Mouse (Mus musculus) gastrocnemius, postnatal 25 days (tissue): Measurements from ENCODE around the gene Rpgrip1. TPM values are rescaled to one million over a fixed set of nuclear protein-coding genes. Genes with fewer than 3 reads are reported as not detected.

Source experiments
- DNase-seq: peaks from one replicate; pipeline ENCODE4 v3.0.0; 2022
- total RNA-seq, 2 experiments: library from RNA; stranded (reverse); gene quantifications; 1 replicate in 1 of 2; 2 replicates in 1 of 2; pipeline ENCODE4 v1.2.3; 2021

The Rpgrip1 gene
- total RNA-seq, 2 experiments from 2014 or later, result not detected

DNA sequence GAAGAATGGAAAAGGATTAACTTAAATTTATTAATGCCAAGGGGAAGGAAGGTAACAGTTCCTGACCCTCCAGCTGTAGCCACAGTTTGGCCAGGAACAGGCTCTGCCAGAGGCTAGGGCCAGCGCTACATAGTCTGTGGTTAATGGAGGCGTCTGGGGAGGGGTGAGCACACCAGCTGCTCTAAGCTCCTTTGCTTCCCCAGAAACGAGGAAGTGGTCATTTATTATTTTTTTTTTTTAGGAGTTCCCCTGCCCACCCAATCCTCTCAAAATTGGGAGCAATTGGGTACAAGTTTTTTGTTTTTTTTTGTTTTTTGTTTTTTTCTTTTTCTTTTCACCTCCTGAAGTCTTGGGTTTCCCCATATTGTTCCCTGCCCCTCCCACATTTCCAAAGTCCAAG lies 87.6 kb downstream of the Rpgrip1 start:
- no peak for DNase-seq

DNA sequence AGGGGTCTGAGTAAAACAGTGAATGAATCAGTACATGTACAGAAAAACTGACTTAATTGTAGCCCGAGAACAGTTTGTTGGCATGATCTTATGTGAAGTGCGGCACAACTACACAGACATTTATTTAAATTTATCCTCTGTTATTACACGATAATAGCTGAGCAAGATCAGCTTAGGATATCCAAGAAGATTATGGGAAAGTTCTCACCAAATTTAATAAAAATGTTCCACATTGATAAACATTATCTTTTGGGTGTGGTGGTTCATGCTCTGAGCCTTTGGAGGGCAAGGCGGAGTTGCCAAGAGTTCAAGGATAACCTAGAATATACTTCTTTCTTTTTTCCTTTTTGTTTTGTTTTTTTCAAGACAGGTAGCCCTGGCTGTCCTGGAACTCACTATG lies 88.9 kb downstream of the Rpgrip1 start:
- no peak for DNase-seq

Other genes with a start within 250 kb of the Rpgrip1 start
- gene Mettl17, start 225.9 kb upstream of the Rpgrip1 start, total RNA-seq, result 10 to 100 TPM in 1 of 2 experiments, 1 to 10 TPM in 1; 9.3 to 15.8 TPM
- gene Slc39a2, start 217.8 kb upstream of the Rpgrip1 start, total RNA-seq, result under 1 TPM; 0.46 to 0.54 TPM
- 1,000 to 10,000 TPM; 1,373 to 1,538 TPM for gene Ndrg2, start 196.5 kb upstream of the Rpgrip1 start, total RNA-seq
- 1 to 10 TPM in 1 of 2 experiments, under 1 TPM in 1; 0.62 to 1.1 TPM for gene Tppp2, start 192.3 kb upstream of the Rpgrip1 start, total RNA-seq
- not detected for gene Rnase13, start 187.9 kb upstream of the Rpgrip1 start, total RNA-seq
- 10 to 100 TPM; 17.2 to 17.6 TPM for gene Arhgef40, start 126.0 kb upstream of the Rpgrip1 start, total RNA-seq
- gene Tmem253, start 95.0 kb upstream of the Rpgrip1 start, total RNA-seq, result 1 to 10 TPM; 1.5 to 2.1 TPM
- 10 to 100 TPM; 10.8 to 11.7 TPM for gene Zfp219, start 90.0 kb upstream of the Rpgrip1 start, total RNA-seq
- gene Olfr221, start 68.2 kb upstream of the Rpgrip1 start, total RNA-seq, result not detected
- 10 to 100 TPM; 71.5 to 72.2 TPM for gene Hnrnpc, start 6.7 kb upstream of the Rpgrip1 start, total RNA-seq
- 10 to 100 TPM; 11.7 to 11.9 TPM for gene Supt16, start 86.7 kb downstream of the Rpgrip1 start, total RNA-seq
- 10 to 100 TPM; 31.1 to 33.9 TPM for gene Chd8, start 147.1 kb downstream of the Rpgrip1 start, total RNA-seq
- 10 to 100 TPM; 35.8 to 41.6 TPM for gene Tox4, start 168.4 kb downstream of the Rpgrip1 start, total RNA-seq
- gene Rab2b, start 168.8 kb downstream of the Rpgrip1 start, total RNA-seq, result 1 to 10 TPM; 2.3 to 3.5 TPM
- 10 to 100 TPM; 13.7 to 14.0 TPM for gene Mettl3, start 194.4 kb downstream of the Rpgrip1 start, total RNA-seq
- gene Sall2, start 218.1 kb downstream of the Rpgrip1 start, total RNA-seq, result 1 to 10 TPM in 1 of 2 experiments, under 1 TPM in 1; 0.87 to 1.1 TPM
- gene Olfr1513, start 245.7 kb downstream of the Rpgrip1 start, total RNA-seq, result not detected